Mouse (Mus musculus) thymus, postnatal 4 days (tissue): ENCODE measurements around the gene Fcnb.

Experiments
- DNase-seq: peaks from one replicate; pipeline ENCODE4 v3.0.0; 2021

The Fcnb gene

GRCm38 (mm10) chr2:28075616-28076187 is 9.0 kb downstream of the Fcnb start:
- no peak for DNase-seq

DNA sequence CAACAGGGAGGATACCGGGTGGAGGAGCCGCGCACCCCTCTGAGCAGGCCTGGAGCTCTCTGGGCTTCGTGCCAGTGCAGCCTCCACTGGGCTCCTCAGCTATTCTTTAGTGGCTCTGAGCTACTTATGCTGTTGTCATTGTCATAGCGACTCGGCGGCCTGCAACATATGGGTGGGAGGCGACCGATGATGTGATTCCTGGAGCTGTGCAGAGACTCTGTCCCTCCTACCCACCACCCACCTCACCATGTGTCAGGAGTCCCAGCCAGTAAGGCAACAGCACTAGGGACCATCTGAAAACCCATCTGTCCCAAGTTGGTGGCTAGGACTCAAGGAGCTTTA is 16.2 kb downstream of the Fcnb start:
- DNase-seq: no peak

DNA sequence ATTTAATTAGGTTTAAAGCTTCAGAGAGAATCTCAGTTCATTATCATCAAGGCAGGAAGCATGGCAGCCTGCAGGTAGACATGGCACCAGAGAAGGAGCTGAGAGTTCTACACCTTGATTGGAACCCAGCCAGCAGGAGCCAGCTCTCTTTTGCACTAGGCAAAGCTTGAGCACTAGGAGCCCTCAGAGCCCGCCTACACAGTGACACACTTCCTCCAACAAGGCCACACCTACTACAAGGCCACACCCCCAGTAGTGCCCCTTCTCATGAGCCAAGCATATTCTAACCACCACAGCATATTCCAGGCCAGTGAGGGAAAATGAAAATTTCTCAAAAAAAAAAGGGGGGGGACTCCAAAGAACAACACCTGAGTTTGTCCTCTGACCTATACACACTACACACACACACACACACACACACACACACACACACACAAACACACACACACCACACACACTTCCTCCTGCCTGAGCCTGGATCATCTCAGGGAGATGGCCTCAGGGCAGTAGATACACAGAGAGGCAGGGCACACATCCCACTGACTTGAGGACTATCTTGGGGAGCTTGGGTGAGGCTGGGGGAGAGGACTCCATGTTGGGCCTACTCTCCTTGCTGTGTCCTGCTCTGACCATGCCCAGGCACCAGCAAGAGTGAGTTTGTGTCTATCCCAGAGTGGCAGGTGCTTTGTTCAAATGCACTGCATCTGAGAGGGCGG is 16.7 kb downstream of the Fcnb start:
- DNase-seq: no peak

GRCm38 (mm10) chr2:28067175-28067574 is 17.5 kb downstream of the Fcnb start:
- no peak for DNase-seq

DNA sequence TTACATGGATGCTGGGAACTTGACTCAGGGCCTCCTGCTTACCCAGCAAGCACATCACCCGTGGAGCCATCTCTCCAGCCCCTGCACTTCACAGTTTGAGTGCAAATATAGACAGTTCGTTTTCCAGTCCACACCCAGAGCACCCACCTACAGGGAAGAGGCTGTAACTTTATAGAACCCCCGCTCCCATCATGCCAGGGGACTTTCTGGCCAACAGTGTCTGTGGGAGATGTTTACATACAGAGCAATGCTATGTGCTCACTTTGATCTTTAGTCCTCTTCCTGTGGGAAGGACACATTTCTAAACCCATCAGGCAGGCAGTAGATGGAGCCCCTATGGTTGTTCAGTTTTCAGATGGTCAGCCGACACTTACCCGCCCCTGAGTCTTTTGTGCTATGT is 18.0 kb downstream of the Fcnb start:
- DNase-seq: no peak

- DNase-seq: no peak
These were observed 19.5 kb downstream of the Fcnb start for GRCm38 (mm10) chr2:28065081-28065651.

DNA sequence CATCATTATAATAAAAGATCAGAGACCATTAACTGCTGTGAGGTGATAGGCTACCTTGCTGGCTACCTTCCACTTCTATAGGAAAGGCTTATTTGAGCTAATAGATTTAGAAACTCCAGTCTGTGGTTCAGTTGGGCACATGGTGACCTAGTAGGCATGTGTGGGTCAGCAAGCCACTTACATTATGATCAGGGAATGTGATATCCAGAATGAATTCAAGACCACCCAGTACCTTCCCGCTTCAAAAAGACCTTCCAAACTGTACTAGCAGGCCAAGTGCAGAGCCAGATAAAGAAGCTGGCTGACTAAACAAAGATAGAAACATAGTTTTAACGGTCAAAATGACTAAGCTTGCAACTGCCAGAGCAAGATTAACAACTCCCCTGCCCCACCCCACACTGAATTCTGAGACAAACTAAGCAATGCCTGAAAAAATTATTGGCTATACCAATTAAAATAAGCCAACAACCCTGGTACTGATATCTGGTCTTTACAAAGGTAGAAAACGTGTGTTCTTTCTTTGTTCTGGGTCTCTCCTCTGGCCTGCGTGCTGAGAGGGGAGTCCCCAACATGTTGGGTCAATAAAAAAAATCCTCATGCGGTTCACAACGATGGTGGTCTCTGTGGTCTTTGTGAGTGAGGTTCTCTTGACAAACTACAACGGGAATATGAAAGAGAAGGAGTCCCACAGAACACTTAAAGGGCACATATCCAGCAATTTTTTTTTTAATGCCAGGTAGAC is 20.2 kb downstream of the Fcnb start:
- DNase-seq: no peak

GRCm38 (mm10) chr2:28063711-28064338 is 20.9 kb downstream of the Fcnb start:
- no peak for DNase-seq

DNA sequence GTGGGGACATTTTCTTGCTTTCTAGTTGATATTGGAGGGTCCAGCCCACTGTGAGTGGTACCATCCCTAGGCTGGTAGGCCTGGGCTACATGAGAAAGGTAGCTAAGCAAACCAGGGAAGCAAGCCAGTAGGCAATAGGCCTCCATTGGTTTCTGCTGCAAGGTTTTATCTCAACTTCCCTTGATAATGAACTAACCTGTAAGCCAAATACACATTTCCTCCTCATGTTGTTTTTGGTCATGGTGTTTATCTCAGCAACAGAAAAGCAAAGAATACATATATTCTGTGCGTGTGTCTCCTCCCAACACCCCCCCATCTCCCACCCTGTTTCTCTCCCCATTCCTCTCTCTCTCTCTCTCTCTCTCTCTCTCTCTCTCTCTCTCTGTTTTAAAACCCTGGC is 24.8 kb downstream of the Fcnb start:
- no peak for DNase-seq

DNA sequence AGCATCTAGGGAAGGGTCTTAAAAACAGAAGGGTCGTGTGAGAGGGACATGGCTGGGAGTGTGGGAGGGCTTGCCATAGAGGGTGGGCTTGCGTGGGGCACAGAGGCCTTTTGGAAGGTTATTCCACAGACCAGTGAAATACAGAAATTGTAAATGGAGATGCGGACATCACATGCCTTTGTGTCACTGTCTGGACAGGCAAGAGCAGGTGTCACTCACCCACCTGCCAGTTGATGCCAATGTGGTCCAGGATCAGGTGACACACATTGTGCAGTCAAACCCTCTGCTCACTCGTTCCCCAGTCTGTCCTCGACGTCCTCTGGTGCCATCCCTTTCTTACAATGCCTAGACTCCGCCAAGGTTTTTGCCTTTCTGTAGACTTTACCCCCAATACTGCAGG is 37.6 kb downstream of the Fcnb start:
- DNase-seq: no peak

DNA sequence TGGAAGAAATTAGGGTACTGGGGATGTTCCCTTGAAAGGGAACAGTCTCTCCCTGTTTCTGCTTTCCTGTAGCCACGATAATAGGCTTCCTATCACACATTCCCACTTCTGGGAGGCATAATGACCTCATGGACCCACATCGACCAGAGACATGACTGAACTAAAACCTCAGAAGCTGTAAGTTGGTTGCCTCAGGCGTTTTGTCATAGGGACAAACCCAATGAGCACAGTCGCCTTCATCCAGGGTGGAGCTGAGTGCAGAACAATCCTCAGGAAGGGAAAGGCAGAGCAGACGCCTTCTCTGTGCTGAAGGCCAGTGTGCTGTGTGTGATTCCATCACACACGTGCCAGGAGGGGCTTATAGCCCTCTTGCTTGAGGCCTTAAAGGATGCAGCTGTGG is 38.4 kb downstream of the Fcnb start:
- DNase-seq: no peak

GRCm38 (mm10) chr2:28044920-28045598 is 39.6 kb downstream of the Fcnb start:
- DNase-seq: no peak

DNA sequence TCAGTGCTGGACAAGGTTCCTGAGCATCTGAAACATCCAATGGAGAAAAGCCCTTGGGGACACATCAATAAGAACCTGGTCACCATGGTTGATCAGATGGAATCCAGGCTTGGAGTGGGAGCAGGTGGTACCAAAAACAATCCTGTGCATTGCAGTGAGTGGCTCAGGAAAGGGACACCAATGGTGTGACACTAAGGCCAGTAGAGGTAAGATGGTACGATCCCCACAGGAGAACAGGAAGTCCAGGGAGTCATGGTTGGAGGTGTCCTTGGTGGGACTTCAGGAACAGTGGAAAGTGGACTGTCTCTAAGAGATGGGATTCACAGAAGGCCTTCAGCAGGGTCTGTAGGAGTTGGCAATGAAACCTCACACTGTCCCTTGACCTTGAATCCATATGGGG is 44.2 kb downstream of the Fcnb start:
- DNase-seq: no peak

GRCm38 (mm10) chr2:28039647-28040325 is 44.9 kb downstream of the Fcnb start:
- DNase-seq: no peak

GRCm38 (mm10) chr2:28038391-28039096 is 46.1 kb downstream of the Fcnb start:
- DNase-seq: no peak

DNA sequence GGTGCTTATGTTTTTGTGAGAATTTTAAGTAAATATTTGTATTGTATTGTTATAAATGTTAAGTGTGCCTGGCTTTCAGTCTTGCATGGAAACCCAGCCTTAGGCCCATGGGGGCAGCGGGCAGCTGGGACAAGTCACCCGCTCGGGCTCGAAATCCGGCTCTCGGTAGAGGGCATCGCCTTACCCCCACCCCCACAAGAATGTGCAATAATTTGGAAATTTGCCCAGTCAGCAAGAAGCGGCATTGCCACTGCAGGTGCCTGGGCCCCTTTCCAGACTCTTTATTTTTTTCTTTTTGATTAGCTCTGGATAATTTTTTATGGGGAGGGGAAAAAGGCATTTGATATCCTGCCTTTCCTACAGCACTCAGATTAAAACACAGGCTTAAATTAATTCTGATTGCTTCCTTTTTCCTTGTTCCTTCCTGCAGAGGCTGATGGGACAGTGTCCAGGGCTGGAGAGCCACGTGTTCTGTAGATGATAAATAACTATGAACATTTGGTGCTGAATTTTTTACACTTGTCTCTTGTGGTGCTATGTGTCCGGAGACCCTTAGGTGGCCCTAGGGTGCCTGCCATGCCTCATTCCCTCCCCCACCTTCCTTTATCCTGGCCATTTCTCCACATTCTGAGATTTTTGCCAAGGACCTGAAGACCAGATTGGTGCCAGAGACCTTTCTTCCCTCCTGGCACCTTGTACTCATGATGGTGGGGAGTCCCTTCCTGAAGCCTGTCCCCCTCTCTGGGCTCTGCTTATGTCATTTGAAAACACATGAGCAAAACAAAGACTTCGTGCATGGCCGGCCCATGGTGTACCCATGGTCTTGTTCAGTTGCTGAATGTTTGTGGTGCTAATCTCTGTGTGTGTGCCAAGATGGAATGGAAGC is 46.9 kb downstream of the Fcnb start:
- DNase-seq: no peak

DNA sequence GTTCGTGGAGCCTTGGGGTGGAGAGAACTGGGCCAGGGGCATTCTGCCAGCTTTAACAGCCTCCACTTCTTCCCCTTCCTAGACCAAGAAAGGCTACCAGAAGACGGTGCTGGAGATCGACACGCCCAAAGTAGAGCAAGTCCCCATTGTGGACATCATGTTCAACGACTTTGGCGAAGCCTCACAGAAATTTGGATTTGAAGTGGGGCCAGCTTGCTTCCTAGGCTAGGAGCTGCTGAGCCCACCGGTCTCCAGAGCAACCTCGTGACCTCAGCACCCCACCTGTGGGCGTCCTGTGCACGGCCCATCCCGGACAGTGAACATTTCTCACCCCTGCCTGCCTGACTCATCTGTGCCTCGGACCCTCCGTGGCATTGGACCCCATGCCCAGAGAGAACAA is 47.9 kb downstream of the Fcnb start:
- DNase-seq: no peak

GRCm38 (mm10) chr2:28034011-28034710 is 50.5 kb downstream of the Fcnb start:
- no peak for DNase-seq

- DNase-seq: no peak
These were observed 52.2 kb downstream of the Fcnb start for GRCm38 (mm10) chr2:28032469-28032868.

GRCm38 (mm10) chr2:28031860-28032259 is 52.8 kb downstream of the Fcnb start:
- no peak for DNase-seq
